Mouse (Mus musculus) heart, postnatal 0 days (tissue): ENCODE results near the gene Zbtb8b. TPM values are rescaled to one million over a fixed set of nuclear protein-coding genes. Genes with fewer than 3 reads are reported as not detected.

Experiments
- ATAC-seq: fragments of 200-750 bp; cut with Nextera tagmentation; 2 replicates; pipeline ENCODE4 v1.8.0; 2017; ENCODE audit warnings: low read depth, moderate number of reproducible peaks, moderate library complexity; ENCODE audit not compliant: insufficient read depth
- DNase-seq: peaks from one replicate; pipeline ENCODE4 v3.0.0-alpha.2; 2016; ENCODE audit warnings: low spot score
- H3K27ac ChIP-seq: fragments of 300-500 bp; sonication (generic); 2 replicates; pipeline ENCODE4 v1.5.1; 2014; ENCODE audit warnings: low read depth, mild to moderate bottlenecking
- H3K27me3 ChIP-seq: fragments of 300-500 bp; sonication (generic); 2 replicates; pipeline ENCODE4 v1.6.1; 2014; ENCODE audit warnings: low read length, mixed read lengths; ENCODE audit not compliant: control insufficient read depth, insufficient read depth
- H3K36me3 ChIP-seq: fragments of 300-500 bp; sonication (generic); replicated peaks from 2 replicates; pipeline ENCODE4 v1.6.1; 2014; ENCODE audit warnings: low read length, mixed read lengths; ENCODE audit not compliant: control insufficient read depth, insufficient read depth
- H3K4me1 ChIP-seq: fragments of 300-500 bp; sonication (generic); 2 replicates; pipeline ENCODE4 v1.6.1; 2014; ENCODE audit warnings: antibody characterized with exemption; ENCODE audit not compliant: control insufficient read depth, insufficient read depth
- H3K4me2 ChIP-seq: fragments of 300-500 bp; sonication (generic); 2 replicates; pipeline ENCODE4 v1.6.1; 2014; ENCODE audit warnings: low read depth, mild to moderate bottlenecking, low read length, moderate library complexity
- H3K4me3 ChIP-seq: fragments of 300-500 bp; sonication (generic); 2 replicates; pipeline ENCODE4 v1.5.1; 2014; ENCODE audit warnings: low read depth, low read length
- H3K9ac ChIP-seq: fragments of 300-500 bp; sonication (generic); replicated peaks from 2 replicates; pipeline ENCODE4 v1.6.1; 2014; ENCODE audit warnings: low read depth, low read length, mixed read lengths
- H3K9me3 ChIP-seq: fragments of 300-500 bp; sonication (generic); replicated peaks from 2 replicates; pipeline ENCODE4 v1.6.1; 2016; ENCODE audit warnings: low read length; ENCODE audit not compliant: control insufficient read depth
- CTCF ChIP-seq: IDR thresholded peaks from 2 replicates; pipeline ENCODE4 v1.5.1; 2016; ENCODE audit warnings: antibody characterized with exemption, control low read depth, low read depth
- EP300 ChIP-seq: IDR thresholded peaks from 2 replicates; pipeline ENCODE4 v1.6.1; 2016; ENCODE audit warnings: antibody characterized with exemption, low read depth
- WGBS: fragments of 180-500 bp; shearing (Covaris S2); extraction: QIAGEN DNeasy Blood & Tissue Kit; methylation state at CpG from one replicate; pipeline ENCODE4 v1.1.7; 2014; 5-methylcytosine and 5-hydroxymethylcytosine counted together
- polyA plus RNA-seq: library from polyadenylated mRNA; unstranded; fragments of >200 nt; fragmentation: Nextera tagmentation; extraction: Ambion mirVana; gene quantifications from 2 replicates; pipeline ENCODE4 v1.2.1, GENCODE M21; 2015
- total RNA-seq: library from RNA; depleted of rRNA; stranded (reverse); fragments of >200 nt; gene quantifications from 2 replicates; pipeline ENCODE4 v1.2.3, GENCODE M21; 2014; ENCODE audit warnings: low replicate concordance

The Zbtb8b gene
- total and polyA plus RNA-seq, 2 experiments from 2014 or later = 1.6 to 1.9 TPM

- ATAC-seq (0 out of 2 replicates have a peak, but pooled peaks have one; percentile 8), DNase-seq (no peak)
- Histone ChIP-seq H3K36me3 (no peaks in the 10 kb centered on the region), H3K27ac (peak overlapping the region; percentile 40; the same call in 1 of the 2 replicates), H3K9me3 (no peaks in the 10 kb centered on the region), H3K4me1 (peaks cover 12% of the 10 kb centered on the region; the same call in 1 of the 2 replicates), H3K9ac (no peak overlapping the region), H3K27me3 (no peaks in the 10 kb centered on the region), H3K4me3 (no peak overlapping the region), H3K4me2 (no peak overlapping the region)
- 48% methylated on average over 11 of the region's 11 CpGs for WGBS
- TF ChIP-seq EP300 (no peak), CTCF (no peak)
These were observed 7.3 kb upstream of the Zbtb8b start for GRCm38 (mm10) chr4:129447778-129448563.

DNA sequence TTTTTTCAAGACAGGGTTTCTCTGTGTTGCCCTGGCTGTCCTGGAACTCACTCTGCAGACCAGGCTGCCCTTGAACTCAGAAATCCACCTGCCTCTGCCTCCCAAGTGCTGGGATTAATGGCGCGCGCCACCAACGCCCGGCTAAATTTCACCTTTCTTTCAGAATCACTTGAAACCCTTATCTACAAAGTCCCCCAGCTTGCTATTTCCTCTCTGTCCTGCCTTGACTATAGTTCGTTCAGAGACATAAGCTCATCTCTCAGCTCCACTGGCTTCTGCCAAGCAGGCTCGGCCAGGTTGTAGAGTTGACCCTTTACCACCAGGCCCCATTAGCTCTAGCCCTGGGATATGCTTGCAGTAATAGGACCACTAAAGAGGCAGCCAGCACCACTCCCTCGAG is 6.7 kb upstream of the Zbtb8b start:
- no peak for DNase-seq
- no peaks in the 10 kb centered on the region for H3K9me3 ChIP-seq
- no peaks in the 10 kb centered on the region for H3K27me3 ChIP-seq
- ATAC-seq = 0 out of 2 replicates have a peak, but pooled peaks have one; percentile 24
- no peak overlapping the region for H3K4me3 ChIP-seq
- H3K36me3 ChIP-seq = no peaks in the 10 kb centered on the region
- TF ChIP-seq EP300 (no peak), CTCF (no peak)
- no peak overlapping the region for H3K9ac ChIP-seq
- H3K4me2 ChIP-seq = no peak overlapping the region
- 54% methylated on average over 8 of the region's 8 CpGs for WGBS
- H3K27ac ChIP-seq = peak overlapping the region; percentile 40; the same call in 1 of the 2 replicates
- peaks cover 12% of the 10 kb centered on the region; the same call in 1 of the 2 replicates for H3K4me1 ChIP-seq

DNA sequence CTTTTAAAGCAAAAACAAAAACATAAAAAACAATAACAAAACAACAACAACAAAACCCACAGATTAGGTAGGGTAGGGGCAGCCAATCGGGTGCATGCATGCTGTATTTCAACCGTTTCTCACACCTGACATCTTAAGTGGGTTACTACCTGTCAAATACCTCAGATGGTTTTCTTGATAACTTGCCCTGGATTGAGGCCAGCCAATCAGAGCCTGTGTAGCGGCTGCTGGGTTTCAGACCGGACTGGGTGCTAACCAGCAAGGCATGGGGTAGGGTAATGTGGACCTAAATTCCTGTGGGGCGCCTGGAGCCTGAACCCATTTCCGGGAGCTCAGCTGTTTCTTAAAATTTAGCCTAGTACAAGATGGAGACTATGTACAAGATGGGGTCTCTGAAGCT is 492 bp upstream of the Zbtb8b start:
- WGBS = 50% methylated on average over 6 of the region's 6 CpGs
- ATAC-seq = no peak
- Histone ChIP-seq H3K27me3 (peaks cover 25% of the 10 kb centered on the region), H3K4me1 (peaks cover 7% of the 10 kb centered on the region; the same call in 1 of the 2 replicates), H3K9me3 (no peaks in the 10 kb centered on the region), H3K9ac (no peak overlapping the region), H3K36me3 (no peaks in the 10 kb centered on the region), H3K4me3 (peak overlapping the region; percentile 35; the same call in 1 of the 2 replicates), H3K4me2 (no peak overlapping the region; the same call in 1 of the 2 replicates), H3K27ac (no peak overlapping the region)
- no peak for TF ChIP-seq EP300
- no peak for TF ChIP-seq CTCF
- DNase-seq = no peak

- 63% methylated on average over 5 of the region's 5 CpGs for WGBS
- ATAC-seq (no peak), DNase-seq (no peak)
- Histone ChIP-seq H3K9ac (no peak overlapping the region), H3K4me1 (no peaks in the 10 kb centered on the region), H3K27me3 (no peaks in the 10 kb centered on the region), H3K4me2 (no peak overlapping the region), H3K27ac (no peak overlapping the region), H3K9me3 (no peaks in the 10 kb centered on the region), H3K4me3 (no peak overlapping the region), H3K36me3 (no peaks in the 10 kb centered on the region)
- TF ChIP-seq CTCF (no peak), EP300 (no peak)
These were observed 22.3 kb downstream of the Zbtb8b start for GRCm38 (mm10) chr4:129418321-129418720.

GRCm38 (mm10) chr4:129416478-129416877 is 24.2 kb downstream of the Zbtb8b start:
- no peak for ATAC-seq
- 14% methylated on average over 5 of the region's 5 CpGs for WGBS
- Histone ChIP-seq H3K9me3 (no peaks in the 10 kb centered on the region), H3K4me2 (no peak overlapping the region), H3K4me1 (no peaks in the 10 kb centered on the region), H3K36me3 (no peaks in the 10 kb centered on the region), H3K9ac (no peak overlapping the region), H3K27ac (no peak overlapping the region), H3K4me3 (no peak overlapping the region), H3K27me3 (no peaks in the 10 kb centered on the region)
- TF ChIP-seq CTCF (no peak), EP300 (no peak)
- DNase-seq = no peak

DNA sequence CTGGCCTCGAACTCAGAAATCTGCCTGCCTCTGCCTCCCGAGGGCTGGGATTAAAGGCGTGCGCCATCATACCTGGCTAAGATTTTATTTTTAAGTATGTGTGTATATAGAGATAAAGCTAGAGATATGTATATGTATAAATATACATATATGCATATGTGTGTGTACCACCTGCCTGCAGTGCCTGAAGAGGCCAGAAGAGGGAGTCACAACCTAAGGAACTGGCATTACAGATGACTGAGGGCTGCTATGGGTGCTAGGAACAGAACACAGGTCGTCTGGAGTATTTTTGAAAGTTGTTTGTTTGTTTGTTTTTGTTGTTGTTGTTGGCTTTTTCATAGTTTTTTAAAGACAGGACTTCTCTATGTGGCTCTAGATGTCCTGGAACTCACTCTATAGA is 24.8 kb downstream of the Zbtb8b start:
- ATAC-seq (no peak), DNase-seq (no peak)
- WGBS = 91% methylated on average over 5 of the region's 5 CpGs
- no peaks in the 10 kb centered on the region for H3K9me3 ChIP-seq
- no peak overlapping the region for H3K4me2 ChIP-seq
- H3K4me1 ChIP-seq = no peaks in the 10 kb centered on the region
- no peak overlapping the region for H3K27ac ChIP-seq
- no peak overlapping the region for H3K9ac ChIP-seq
- no peaks in the 10 kb centered on the region for H3K36me3 ChIP-seq
- no peak overlapping the region for H3K4me3 ChIP-seq
- no peaks in the 10 kb centered on the region for H3K27me3 ChIP-seq
- TF ChIP-seq EP300 = no peak
- no peak for TF ChIP-seq CTCF
